Mouse (Mus musculus): ENCODE results near the gene Gm7534. TPM values are rescaled to one million over a fixed set of nuclear protein-coding genes. Genes with fewer than 3 reads are reported as not detected.

Gene Gm7534
- not detected for polyA plus RNA-seq (2014; fragmentation: Illumina TruSeq; extraction: RNeasy Lipid Tissue Mini Kit (QIAGEN cat#74804); ENCODE audit: low read depth, low replicate concordance)

GRCm38 (mm10) chr4:134202904-134203303 lies at the start of gene Gm7534:
TSS of gene Gm7534 (minus strand) at chr4:134203004.

GRCm38 (mm10) chr4:134246719-134247258 lies 44.0 kb upstream of the Gm7534 start, which contains the start of gene Gm30191:
TSS of gene Gm30191 (plus strand) at chr4:134246935.

DNA sequence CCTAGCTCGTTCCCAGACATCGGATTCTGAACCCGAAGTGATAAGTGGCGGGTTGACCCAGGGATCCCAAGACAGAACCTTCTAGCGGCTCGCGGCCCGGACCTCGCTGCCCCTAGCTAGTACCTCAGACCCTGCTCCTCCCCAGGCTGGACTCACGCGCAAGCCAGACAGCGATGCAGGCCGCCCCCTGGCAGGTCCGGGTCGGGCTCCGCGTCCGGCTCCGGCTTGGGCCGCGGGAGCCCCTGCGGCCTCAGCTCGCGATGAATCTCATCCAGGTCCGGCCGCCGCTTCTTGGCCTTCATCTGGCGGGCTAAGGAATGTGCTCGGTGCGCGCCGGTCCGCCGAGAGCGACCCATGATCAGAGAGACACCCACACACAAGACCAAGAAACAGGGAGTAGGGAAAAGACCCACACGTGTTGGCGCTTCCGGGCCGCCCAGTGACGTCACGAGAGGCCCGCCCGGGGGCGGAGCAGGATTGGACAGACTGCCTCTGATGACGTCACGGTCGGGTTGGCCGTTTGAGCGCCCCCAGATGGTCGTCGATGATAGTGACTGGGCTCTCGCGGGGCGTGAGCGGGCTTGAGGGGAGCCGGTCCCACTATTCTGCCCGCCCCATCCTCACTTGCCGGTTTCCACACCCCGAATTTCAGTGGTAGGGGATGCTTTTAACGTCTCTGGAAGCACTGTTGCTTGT lies 42.5 kb upstream of the Gm7534 start, which contains the start of gene Zfp593:
Gene Zfp593 (minus strand): TSS at position 445 of the 696 bp plus-strand sequence.

GRCm38 (mm10) chr4:134243516-134244250 lies 40.9 kb upstream of the Gm7534 start, which contains the start of gene E130218I03Rik:
TSS of gene E130218I03Rik (plus strand) at chr4:134243662.

GRCm38 (mm10) chr4:134238279-134238651 lies 35.5 kb upstream of the Gm7534 start, which contains the start of gene Cnksr1:
TSS of gene Cnksr1 (minus strand) at chr4:134238399.

GRCm38 (mm10) chr4:134227194-134227593 lies 24.4 kb upstream of the Gm7534 start, which contains the start of gene Catsper4:
TSS of gene Catsper4 (minus strand) at chr4:134227383.

Other genes with a start within 250 kb of the Gm7534 start
- 555 TPM for gene Hmgn2, start 234.4 kb downstream of the Gm7534 start, polyA plus RNA-seq (2014; fragmentation: Illumina TruSeq; extraction: RNeasy Lipid Tissue Mini Kit (QIAGEN cat#74804); ENCODE audit: low read depth, low replicate concordance)
- gene Dhdds, start 202.1 kb downstream of the Gm7534 start, polyA plus RNA-seq (2014; fragmentation: Illumina TruSeq; extraction: RNeasy Lipid Tissue Mini Kit (QIAGEN cat#74804); ENCODE audit: low read depth, low replicate concordance) = 33.4 TPM
- not detected for gene Lin28a, start 184.2 kb downstream of the Gm7534 start, polyA plus RNA-seq (2014; fragmentation: Illumina TruSeq; extraction: RNeasy Lipid Tissue Mini Kit (QIAGEN cat#74804); ENCODE audit: low read depth, low replicate concordance)
- not detected for gene Zfp683, start 149.2 kb downstream of the Gm7534 start, polyA plus RNA-seq (2014; fragmentation: Illumina TruSeq; extraction: RNeasy Lipid Tissue Mini Kit (QIAGEN cat#74804); ENCODE audit: low read depth, low replicate concordance)
- gene Crybg2, start 142.2 kb downstream of the Gm7534 start, polyA plus RNA-seq (2014; fragmentation: Illumina TruSeq; extraction: RNeasy Lipid Tissue Mini Kit (QIAGEN cat#74804); ENCODE audit: low read depth, low replicate concordance) = not detected
- 22.9 TPM for gene Cd52, start 107.9 kb downstream of the Gm7534 start, polyA plus RNA-seq (2014; fragmentation: Illumina TruSeq; extraction: RNeasy Lipid Tissue Mini Kit (QIAGEN cat#74804); ENCODE audit: low read depth, low replicate concordance)
- gene Ubxn11, start 100.4 kb downstream of the Gm7534 start, polyA plus RNA-seq (2014; fragmentation: Illumina TruSeq; extraction: RNeasy Lipid Tissue Mini Kit (QIAGEN cat#74804); ENCODE audit: low read depth, low replicate concordance) = not detected
- 1.6 TPM for gene Sh3bgrl3, start 74.2 kb downstream of the Gm7534 start, polyA plus RNA-seq (2014; fragmentation: Illumina TruSeq; extraction: RNeasy Lipid Tissue Mini Kit (QIAGEN cat#74804); ENCODE audit: low read depth, low replicate concordance)
- 7.9 TPM for gene Cep85, start 15.9 kb downstream of the Gm7534 start, polyA plus RNA-seq (2014; fragmentation: Illumina TruSeq; extraction: RNeasy Lipid Tissue Mini Kit (QIAGEN cat#74804); ENCODE audit: low read depth, low replicate concordance)
- not detected for gene Catsper4, start 24.4 kb upstream of the Gm7534 start, polyA plus RNA-seq (2014; fragmentation: Illumina TruSeq; extraction: RNeasy Lipid Tissue Mini Kit (QIAGEN cat#74804); ENCODE audit: low read depth, low replicate concordance)
- not detected for gene Cnksr1, start 35.4 kb upstream of the Gm7534 start, polyA plus RNA-seq (2014; fragmentation: Illumina TruSeq; extraction: RNeasy Lipid Tissue Mini Kit (QIAGEN cat#74804); ENCODE audit: low read depth, low replicate concordance)
- not detected for gene E130218I03Rik, start 40.7 kb upstream of the Gm7534 start, polyA plus RNA-seq (2014; fragmentation: Illumina TruSeq; extraction: RNeasy Lipid Tissue Mini Kit (QIAGEN cat#74804); ENCODE audit: low read depth, low replicate concordance)
- gene Zfp593, start 42.6 kb upstream of the Gm7534 start, polyA plus RNA-seq (2014; fragmentation: Illumina TruSeq; extraction: RNeasy Lipid Tissue Mini Kit (QIAGEN cat#74804); ENCODE audit: low read depth, low replicate concordance) = 0.70 TPM
- gene Gm30191, start 43.9 kb upstream of the Gm7534 start, polyA plus RNA-seq (2014; fragmentation: Illumina TruSeq; extraction: RNeasy Lipid Tissue Mini Kit (QIAGEN cat#74804); ENCODE audit: low read depth, low replicate concordance) = not detected
- not detected for gene Grrp1, start 51.1 kb upstream of the Gm7534 start, polyA plus RNA-seq (2014; fragmentation: Illumina TruSeq; extraction: RNeasy Lipid Tissue Mini Kit (QIAGEN cat#74804); ENCODE audit: low read depth, low replicate concordance)
- gene Pdik1l, start 84.9 kb upstream of the Gm7534 start, polyA plus RNA-seq (2014; fragmentation: Illumina TruSeq; extraction: RNeasy Lipid Tissue Mini Kit (QIAGEN cat#74804); ENCODE audit: low read depth, low replicate concordance) = 23.7 TPM
- not detected for gene Trim63, start 112.1 kb upstream of the Gm7534 start, polyA plus RNA-seq (2014; fragmentation: Illumina TruSeq; extraction: RNeasy Lipid Tissue Mini Kit (QIAGEN cat#74804); ENCODE audit: low read depth, low replicate concordance)
- 20.3 TPM for gene Slc30a2, start 140.2 kb upstream of the Gm7534 start, polyA plus RNA-seq (2014; fragmentation: Illumina TruSeq; extraction: RNeasy Lipid Tissue Mini Kit (QIAGEN cat#74804); ENCODE audit: low read depth, low replicate concordance)
- gene Extl1, start 180.8 kb upstream of the Gm7534 start, polyA plus RNA-seq (2014; fragmentation: Illumina TruSeq; extraction: RNeasy Lipid Tissue Mini Kit (QIAGEN cat#74804); ENCODE audit: low read depth, low replicate concordance) = 0.41 TPM
- gene Pafah2, start 193.3 kb upstream of the Gm7534 start, polyA plus RNA-seq (2014; fragmentation: Illumina TruSeq; extraction: RNeasy Lipid Tissue Mini Kit (QIAGEN cat#74804); ENCODE audit: low read depth, low replicate concordance) = 6.1 TPM